Mouse (Mus musculus): ENCODE data around the gene 1700012B07Rik. TPM values are rescaled to one million over a fixed set of nuclear protein-coding genes. Genes with fewer than 3 reads are reported as not detected.

Gene 1700012B07Rik
- polyA plus RNA-seq, 1 experiment from 2014 or later, result not detected

GRCm38 (mm10) chr11:109790221-109790620, 37.6 kb downstream of the 1700012B07Rik start:
- H3K4me1 ChIP-seq (ENCODE audit: control insufficient read depth, insufficient read depth, low read length), result no peaks in the 10 kb centered on the region
- H3K36me3 ChIP-seq (ENCODE audit: control insufficient read depth, insufficient read depth, low read length), result no peaks in the 10 kb centered on the region
- H3K9ac ChIP-seq (ENCODE audit: low read length), result no peak overlapping the region
- no peaks in the 10 kb centered on the region for H3K9me3 ChIP-seq (replicated peaks; ENCODE audit: control insufficient read depth, low read length)
- no peak overlapping the region for H3K4me3 ChIP-seq (replicated peaks; ENCODE audit: low read length)
- no peak for ATAC-seq (ENCODE audit: insufficient read depth, low FRiP score)
- no peaks in the 10 kb centered on the region for H3K27me3 ChIP-seq (ENCODE audit: control insufficient read depth, insufficient read depth, low read length)
- no peak overlapping the region for H3K27ac ChIP-seq (ENCODE audit: low read length)
- no peak overlapping the region for H3K4me2 ChIP-seq (ENCODE audit: low read depth, low read length)
- 89% methylated on average over 8 of the region's 8 CpGs for WGBS

- no peak for ATAC-seq (ENCODE audit: insufficient read depth, low FRiP score)
- Histone ChIP-seq H3K4me1 (ENCODE audit: control insufficient read depth, insufficient read depth, low read length) (no peaks in the 10 kb centered on the region), H3K27ac (ENCODE audit: low read length) (no peak overlapping the region), H3K9me3 (replicated peaks; ENCODE audit: control insufficient read depth, low read length) (no peaks in the 10 kb centered on the region), H3K36me3 (ENCODE audit: control insufficient read depth, insufficient read depth, low read length) (no peaks in the 10 kb centered on the region), H3K4me3 (replicated peaks; ENCODE audit: low read length) (no peak overlapping the region), H3K27me3 (ENCODE audit: control insufficient read depth, insufficient read depth, low read length) (no peaks in the 10 kb centered on the region), H3K9ac (ENCODE audit: low read length) (no peak overlapping the region), H3K4me2 (ENCODE audit: low read depth, low read length) (no peak overlapping the region)
- 90% methylated on average over 5 of the region's 5 CpGs for WGBS
Observed at GRCm38 (mm10) chr11:109785392-109785791, 42.5 kb downstream of the 1700012B07Rik start.

- 75% methylated on average over 1 of the region's 1 CpGs for WGBS
- Histone ChIP-seq H3K27me3 (ENCODE audit: control insufficient read depth, insufficient read depth, low read length) (no peaks in the 10 kb centered on the region), H3K4me2 (ENCODE audit: low read depth, low read length) (no peak overlapping the region), H3K36me3 (ENCODE audit: control insufficient read depth, insufficient read depth, low read length) (no peaks in the 10 kb centered on the region), H3K9ac (ENCODE audit: low read length) (no peak overlapping the region), H3K27ac (ENCODE audit: low read length) (no peak overlapping the region), H3K9me3 (replicated peaks; ENCODE audit: control insufficient read depth, low read length) (no peaks in the 10 kb centered on the region), H3K4me3 (replicated peaks; ENCODE audit: low read length) (no peak overlapping the region), H3K4me1 (ENCODE audit: control insufficient read depth, insufficient read depth, low read length) (no peaks in the 10 kb centered on the region)
- ATAC-seq (ENCODE audit: insufficient read depth, low FRiP score), result no peak
Observed at GRCm38 (mm10) chr11:109771381-109771780, 56.5 kb downstream of the 1700012B07Rik start.

GRCm38 (mm10) chr11:109770185-109770584, 57.7 kb downstream of the 1700012B07Rik start:
- no peaks in the 10 kb centered on the region for H3K36me3 ChIP-seq (ENCODE audit: control insufficient read depth, insufficient read depth, low read length)
- H3K4me3 ChIP-seq (replicated peaks; ENCODE audit: low read length), result no peak overlapping the region
- H3K4me1 ChIP-seq (ENCODE audit: control insufficient read depth, insufficient read depth, low read length), result no peaks in the 10 kb centered on the region
- H3K9me3 ChIP-seq (replicated peaks; ENCODE audit: control insufficient read depth, low read length), result no peaks in the 10 kb centered on the region
- H3K4me2 ChIP-seq (ENCODE audit: low read depth, low read length), result no peak overlapping the region
- no peak overlapping the region for H3K27ac ChIP-seq (ENCODE audit: low read length)
- H3K9ac ChIP-seq (ENCODE audit: low read length), result no peak overlapping the region
- ATAC-seq (ENCODE audit: insufficient read depth, low FRiP score), result no peak
- WGBS, result 87% methylated on average over 14 of the region's 14 CpGs
- no peaks in the 10 kb centered on the region for H3K27me3 ChIP-seq (ENCODE audit: control insufficient read depth, insufficient read depth, low read length)

- no peak overlapping the region for H3K4me2 ChIP-seq (ENCODE audit: low read depth, low read length)
- H3K9ac ChIP-seq (ENCODE audit: low read length), result no peak overlapping the region
- no peak overlapping the region for H3K4me3 ChIP-seq (replicated peaks; ENCODE audit: low read length)
- H3K4me1 ChIP-seq (ENCODE audit: control insufficient read depth, insufficient read depth, low read length), result no peaks in the 10 kb centered on the region
- WGBS, result 81% methylated on average over 5 of the region's 5 CpGs
- no peak for ATAC-seq (ENCODE audit: insufficient read depth, low FRiP score)
- no peaks in the 10 kb centered on the region for H3K9me3 ChIP-seq (replicated peaks; ENCODE audit: control insufficient read depth, low read length)
- H3K27ac ChIP-seq (ENCODE audit: low read length), result no peak overlapping the region
- H3K27me3 ChIP-seq (ENCODE audit: control insufficient read depth, insufficient read depth, low read length), result no peaks in the 10 kb centered on the region
- no peaks in the 10 kb centered on the region for H3K36me3 ChIP-seq (ENCODE audit: control insufficient read depth, insufficient read depth, low read length)
Observed at GRCm38 (mm10) chr11:109769091-109769490, 58.8 kb downstream of the 1700012B07Rik start.

- no peak for ATAC-seq (ENCODE audit: insufficient read depth, low FRiP score)
- H3K36me3 ChIP-seq (ENCODE audit: control insufficient read depth, insufficient read depth, low read length), result no peaks in the 10 kb centered on the region
Observed at GRCm38 (mm10) chr11:109760063-109760462, 67.8 kb downstream of the 1700012B07Rik start.

GRCm38 (mm10) chr11:109758616-109759215, 69.1 kb downstream of the 1700012B07Rik start:
- no peak overlapping the region for H3K4me3 ChIP-seq (replicated peaks; ENCODE audit: low read length)
- no peaks in the 10 kb centered on the region for H3K4me1 ChIP-seq (ENCODE audit: control insufficient read depth, insufficient read depth, low read length)
- 91% methylated on average over 2 of the region's 2 CpGs for WGBS
- ATAC-seq (ENCODE audit: insufficient read depth, low FRiP score), result no peak
- H3K9ac ChIP-seq (ENCODE audit: low read length), result no peak overlapping the region
- no peaks in the 10 kb centered on the region for H3K36me3 ChIP-seq (ENCODE audit: control insufficient read depth, insufficient read depth, low read length)
- no peaks in the 10 kb centered on the region for H3K9me3 ChIP-seq (replicated peaks; ENCODE audit: control insufficient read depth, low read length)
- H3K27me3 ChIP-seq (ENCODE audit: control insufficient read depth, insufficient read depth, low read length), result no peaks in the 10 kb centered on the region
- H3K27ac ChIP-seq (ENCODE audit: low read length), result no peak overlapping the region
- H3K4me2 ChIP-seq (ENCODE audit: low read depth, low read length), result no peak overlapping the region

More at GRCm38 (mm10) chr11:109760063-109760462, 67.8 kb downstream of the 1700012B07Rik start:
- Histone ChIP-seq H3K4me3 (replicated peaks; ENCODE audit: low read length) (no peak overlapping the region), H3K27me3 (ENCODE audit: control insufficient read depth, insufficient read depth, low read length) (no peaks in the 10 kb centered on the region), H3K27ac (ENCODE audit: low read length) (no peak overlapping the region), H3K4me1 (ENCODE audit: control insufficient read depth, insufficient read depth, low read length) (no peaks in the 10 kb centered on the region), H3K4me2 (ENCODE audit: low read depth, low read length) (no peak overlapping the region), H3K9ac (ENCODE audit: low read length) (no peak overlapping the region), H3K9me3 (replicated peaks; ENCODE audit: control insufficient read depth, low read length) (no peaks in the 10 kb centered on the region)
- WGBS, result 76% methylated on average over 7 of the region's 7 CpGs

- ATAC-seq (ENCODE audit: insufficient read depth, low FRiP score), result no peak
- WGBS, result 78% methylated on average over 7 of the region's 7 CpGs
- Histone ChIP-seq H3K27me3 (ENCODE audit: control insufficient read depth, insufficient read depth, low read length) (no peaks in the 10 kb centered on the region), H3K9me3 (replicated peaks; ENCODE audit: control insufficient read depth, low read length) (no peaks in the 10 kb centered on the region), H3K4me3 (replicated peaks; ENCODE audit: low read length) (no peak overlapping the region), H3K4me1 (ENCODE audit: control insufficient read depth, insufficient read depth, low read length) (no peaks in the 10 kb centered on the region), H3K9ac (ENCODE audit: low read length) (no peak overlapping the region), H3K4me2 (ENCODE audit: low read depth, low read length) (no peak overlapping the region), H3K36me3 (ENCODE audit: control insufficient read depth, insufficient read depth, low read length) (no peaks in the 10 kb centered on the region), H3K27ac (ENCODE audit: low read length) (no peak overlapping the region)
Observed at GRCm38 (mm10) chr11:109754105-109754602, 73.7 kb downstream of the 1700012B07Rik start.

GRCm38 (mm10) chr11:109751636-109752603, 75.9 kb downstream of the 1700012B07Rik start:
- ATAC-seq (ENCODE audit: insufficient read depth, low FRiP score), result no peak
- 58% methylated on average over 12 of the region's 12 CpGs for WGBS
- H3K4me1 ChIP-seq (ENCODE audit: control insufficient read depth, insufficient read depth, low read length), result no peaks in the 10 kb centered on the region

More at GRCm38 (mm10) chr11:109751636-109752603, 75.9 kb downstream of the 1700012B07Rik start:
- H3K9me3 ChIP-seq (replicated peaks; ENCODE audit: control insufficient read depth, low read length), result no peaks in the 10 kb centered on the region
- no peak overlapping the region for H3K9ac ChIP-seq (ENCODE audit: low read length)
- H3K4me3 ChIP-seq (replicated peaks; ENCODE audit: low read length), result no peak overlapping the region
- no peaks in the 10 kb centered on the region for H3K36me3 ChIP-seq (ENCODE audit: control insufficient read depth, insufficient read depth, low read length)
- H3K27me3 ChIP-seq (ENCODE audit: control insufficient read depth, insufficient read depth, low read length), result no peaks in the 10 kb centered on the region
- no peak overlapping the region for H3K4me2 ChIP-seq (ENCODE audit: low read depth, low read length)
- no peak overlapping the region for H3K27ac ChIP-seq (ENCODE audit: low read length)

All from stomach, embryonic 16.5 days (tissue).